Mouse (Mus musculus): ENCODE measurements around the gene Serpina3b.

DNA sequence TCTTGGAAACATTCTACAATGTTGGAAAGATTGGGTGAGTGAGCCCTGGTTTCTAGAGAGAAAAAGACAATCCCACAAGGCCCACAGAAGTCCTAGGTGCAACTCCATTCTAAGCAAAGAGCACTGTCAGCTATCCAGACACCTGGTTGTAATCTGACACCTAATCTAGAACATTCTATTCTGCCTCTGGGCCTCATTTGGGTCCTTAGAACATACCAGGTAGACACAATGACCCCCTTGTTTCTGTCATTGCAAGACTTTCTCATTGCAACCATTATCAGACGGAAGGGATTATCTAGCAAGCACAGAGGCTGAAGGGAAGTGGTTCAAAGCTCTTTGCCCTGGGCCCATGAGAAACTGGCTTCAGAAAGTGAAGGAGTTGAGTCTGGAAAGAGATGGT, 36.5 kb upstream of the Serpina3b start:
- TF ChIP-seq EP300 (IDR thresholded peaks at IDR 0.05; ENCODE audit: low read depth) (no peak), CTCF (IDR thresholded peaks at IDR 0.05; ENCODE audit: low read depth) (no peak)
